Mouse (Mus musculus): ENCODE data around the gene Gtf3c5. TPM values are rescaled to one million over a fixed set of nuclear protein-coding genes. Genes with fewer than 3 reads are reported as not detected.

Gtf3c5 gene
- polyA plus RNA-seq, 1 experiment from 2014 or later: 30.5 TPM

GRCm38 (mm10) chr2:28576815-28577214, 6.7 kb downstream of the Gtf3c5 start:
- ATAC-seq (no peak), DNase-seq (ENCODE audit: low read depth, low spot score) (no peak)
- in situ Hi-C loops (cut with MboI; ENCODE audit: low pct_unique_long_range_greater_than_20kb): no loop called here
- TF ChIP-seq CTCF (IDR thresholded peaks at IDR 0.05): no peak
- CTCF ChIA-PET: interaction anchor here (0.8 to 1.4 kb wide), 3 partner anchors 10 to 45 kb away, joined by 3 to 5 read pairs (median 3); partner anchors contain the start of gene Gfi1b
- POLR2A ChIA-PET: no interaction called here
- no peaks in the 10 kb centered on the region for H3K27me3 ChIP-seq

- H3K27me3 ChIP-seq: no peaks in the 10 kb centered on the region
- ATAC-seq (no peak), DNase-seq (ENCODE audit: low read depth, low spot score) (no peak)
- in situ Hi-C loops (cut with MboI; ENCODE audit: low pct_unique_long_range_greater_than_20kb): no loop called here
- ChIA-PET CTCF (no interaction called here), POLR2A (no interaction called here)
- TF ChIP-seq CTCF (IDR thresholded peaks at IDR 0.05): no peak
Observed at GRCm38 (mm10) chr2:28575341-28575740, 8.2 kb downstream of the Gtf3c5 start.

DNA sequence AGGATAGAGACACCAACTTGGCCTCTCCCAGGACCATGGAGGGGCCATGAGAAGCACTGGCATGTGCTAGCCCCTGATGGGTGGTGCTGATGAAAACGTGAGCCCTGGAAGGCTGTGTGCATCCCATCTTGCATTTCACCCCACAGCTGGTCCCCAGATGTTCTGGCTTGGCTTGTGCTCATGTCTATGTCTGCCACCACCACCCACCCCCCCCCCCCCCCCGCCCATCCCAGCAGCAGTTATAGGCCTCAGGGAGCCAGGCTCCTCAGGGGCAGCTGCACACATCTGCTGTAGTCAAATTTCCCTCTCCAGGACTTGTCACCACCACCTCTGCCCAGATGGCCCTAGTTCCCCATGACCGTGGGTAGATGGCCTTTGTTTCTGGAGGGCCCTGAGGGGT, 13.6 kb downstream of the Gtf3c5 start:
- in situ Hi-C loops (cut with MboI; ENCODE audit: low pct_unique_long_range_greater_than_20kb): no loop called here
- H3K27me3 ChIP-seq: no peaks in the 10 kb centered on the region
- CTCF ChIA-PET: interaction anchor here (1.3 kb wide), 1 partner anchor 22 kb away, joined by 3 read pairs; no protein-coding TSS in a partner anchor
- no peak for DNase-seq (ENCODE audit: low read depth, low spot score)
- POLR2A ChIA-PET: no interaction called here
- no peak for TF ChIP-seq CTCF (IDR thresholded peaks at IDR 0.05)
- ATAC-seq: no peak

- in situ Hi-C loops (cut with MboI; ENCODE audit: low pct_unique_long_range_greater_than_20kb): no loop called here
- H3K27me3 ChIP-seq: no peaks in the 10 kb centered on the region
- DNase-seq (ENCODE audit: low read depth, low spot score) (no peak), ATAC-seq (no peak)
- TF ChIP-seq CTCF (IDR thresholded peaks at IDR 0.05): no peak
- POLR2A ChIA-PET: no interaction called here
- CTCF ChIA-PET: no interaction called here
Observed at GRCm38 (mm10) chr2:28566545-28566944, 17.0 kb downstream of the Gtf3c5 start.

DNA sequence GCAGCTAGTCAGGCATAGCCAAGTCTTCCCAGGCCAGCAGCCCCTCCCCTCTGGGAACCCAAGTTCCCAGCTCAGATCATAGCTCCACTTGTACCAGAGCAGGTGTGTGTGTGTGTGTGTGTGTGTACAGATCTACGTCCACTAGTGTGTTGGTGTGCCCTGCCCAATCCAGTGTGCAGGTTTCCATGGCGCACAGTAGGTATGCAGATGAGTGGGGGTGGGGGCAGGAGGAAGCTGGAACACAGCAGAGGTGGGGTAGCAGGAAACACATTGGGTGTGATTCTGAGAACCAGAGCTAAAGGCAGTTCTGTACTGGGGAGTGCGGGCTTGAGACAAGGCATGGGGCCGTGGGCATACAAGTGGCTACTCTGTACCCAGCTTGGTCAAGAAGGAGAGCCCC, 19.2 kb downstream of the Gtf3c5 start:
- in situ Hi-C loops (cut with MboI; ENCODE audit: low pct_unique_long_range_greater_than_20kb): no loop called here
- POLR2A ChIA-PET: no interaction called here
- no peaks in the 10 kb centered on the region for H3K27me3 ChIP-seq
- no peak for TF ChIP-seq CTCF (IDR thresholded peaks at IDR 0.05)
- DNase-seq (ENCODE audit: low read depth, low spot score) (no peak), ATAC-seq (no peak)
- CTCF ChIA-PET: no interaction called here

DNA sequence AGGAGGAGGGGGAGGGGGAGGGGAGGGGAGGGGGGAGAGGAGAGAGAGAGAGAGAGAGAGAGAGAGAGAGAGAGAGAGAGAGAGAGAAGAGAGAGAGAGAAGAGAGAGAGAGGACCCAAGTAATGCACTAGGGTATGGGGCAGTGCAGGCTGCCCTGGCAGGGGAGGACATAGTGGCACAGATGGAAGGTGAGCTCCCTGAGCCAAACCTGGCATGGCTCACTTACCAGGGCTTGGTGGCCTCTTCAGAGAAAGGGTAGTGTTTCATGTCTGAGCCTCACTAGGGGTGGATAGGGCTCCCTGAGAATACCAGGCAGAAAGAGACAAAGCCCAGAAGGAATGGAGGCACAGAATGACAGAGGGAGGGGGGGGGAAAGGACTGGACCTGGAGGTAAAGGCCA, 19.7 kb downstream of the Gtf3c5 start:
- ATAC-seq: no peak
- CTCF ChIA-PET: no interaction called here
- no peak for TF ChIP-seq CTCF (IDR thresholded peaks at IDR 0.05)
- in situ Hi-C loops (cut with MboI; ENCODE audit: low pct_unique_long_range_greater_than_20kb): no loop called here
- H3K27me3 ChIP-seq: no peaks in the 10 kb centered on the region
- no peak for DNase-seq (ENCODE audit: low read depth, low spot score)
- POLR2A ChIA-PET: no interaction called here

GRCm38 (mm10) chr2:28563303-28563702, 20.2 kb downstream of the Gtf3c5 start, which contains the start of gene Cel:
Cel (minus strand) TSS chr2:28563403.
- TF ChIP-seq CTCF (IDR thresholded peaks at IDR 0.05): no peak
- ATAC-seq: no peak

GRCm38 (mm10) chr2:28557452-28557851, 26.1 kb downstream of the Gtf3c5 start:
- in situ Hi-C loops (cut with MboI; ENCODE audit: low pct_unique_long_range_greater_than_20kb): no loop called here
- CTCF ChIA-PET: no interaction called here

More at GRCm38 (mm10) chr2:28563303-28563702, 20.2 kb downstream of the Gtf3c5 start, which contains the start of gene Cel:
- no peaks in the 10 kb centered on the region for H3K27me3 ChIP-seq
- no peak for DNase-seq (ENCODE audit: low read depth, low spot score)
- in situ Hi-C loops (cut with MboI; ENCODE audit: low pct_unique_long_range_greater_than_20kb): no loop called here
- ChIA-PET POLR2A (no interaction called here), CTCF (no interaction called here)

GRCm38 (mm10) chr2:28552301-28552700, 31.2 kb downstream of the Gtf3c5 start:
- in situ Hi-C loops (cut with MboI; ENCODE audit: low pct_unique_long_range_greater_than_20kb): loop anchor here (5.0 kb wide), 1 partner anchor 35 kb away; no protein-coding TSS in a partner anchor
- TF ChIP-seq CTCF (IDR thresholded peaks at IDR 0.05): no peak
- ChIA-PET CTCF (no interaction called here), POLR2A (interaction anchor here (1.2 kb wide), 1 partner anchor 30 kb away, joined by 3 read pairs; no protein-coding TSS in a partner anchor)
- DNase-seq (ENCODE audit: low read depth, low spot score): no peak
- no peaks in the 10 kb centered on the region for H3K27me3 ChIP-seq
- ATAC-seq: no peak

More at GRCm38 (mm10) chr2:28557452-28557851, 26.1 kb downstream of the Gtf3c5 start:
- TF ChIP-seq CTCF (IDR thresholded peaks at IDR 0.05): no peak
- H3K27me3 ChIP-seq: no peaks in the 10 kb centered on the region
- POLR2A ChIA-PET: no interaction called here
- DNase-seq (ENCODE audit: low read depth, low spot score): no peak
- ATAC-seq: no peak

- ChIA-PET CTCF (interaction anchor here (0.9 to 6.8 kb wide), 5 partner anchors 10 to 32 kb away, joined by 3 to 65 read pairs (median 5); no protein-coding TSS in a partner anchor), POLR2A (interaction anchor here (0.7 to 1.5 kb wide), 2 partner anchors 10 to 16 kb away, joined by 3 to 6 read pairs; no protein-coding TSS in a partner anchor)
- DNase-seq (ENCODE audit: low read depth, low spot score) (no peak), ATAC-seq (no peak)
- H3K27me3 ChIP-seq: no peaks in the 10 kb centered on the region
- in situ Hi-C loops (cut with MboI; ENCODE audit: low pct_unique_long_range_greater_than_20kb): no loop called here
- TF ChIP-seq CTCF (IDR thresholded peaks at IDR 0.05): no peak
Observed at GRCm38 (mm10) chr2:28549157-28549556, 34.4 kb downstream of the Gtf3c5 start.

- no peaks in the 10 kb centered on the region for H3K27me3 ChIP-seq
- no peak for TF ChIP-seq CTCF (IDR thresholded peaks at IDR 0.05)
- DNase-seq (ENCODE audit: low read depth, low spot score) (no peak), ATAC-seq (no peak)
- ChIA-PET POLR2A (interaction anchor here (0.6 to 1.5 kb wide), 3 partner anchors 14 to 30 kb away, joined by 3 to 6 read pairs (median 4); no protein-coding TSS in a partner anchor), CTCF (interaction anchor here (0.8 to 6.8 kb wide), 13 partner anchors 8 to 52 kb away, joined by 3 to 65 read pairs (median 5); partner anchors contain the start of gene Ralgds)
- in situ Hi-C loops (cut with MboI; ENCODE audit: low pct_unique_long_range_greater_than_20kb): no loop called here
Observed at GRCm38 (mm10) chr2:28547237-28548172, 36.0 kb downstream of the Gtf3c5 start.
